10 mouse cellular contexts compared by ENCODE assay signal in the genomic region with DNA sequence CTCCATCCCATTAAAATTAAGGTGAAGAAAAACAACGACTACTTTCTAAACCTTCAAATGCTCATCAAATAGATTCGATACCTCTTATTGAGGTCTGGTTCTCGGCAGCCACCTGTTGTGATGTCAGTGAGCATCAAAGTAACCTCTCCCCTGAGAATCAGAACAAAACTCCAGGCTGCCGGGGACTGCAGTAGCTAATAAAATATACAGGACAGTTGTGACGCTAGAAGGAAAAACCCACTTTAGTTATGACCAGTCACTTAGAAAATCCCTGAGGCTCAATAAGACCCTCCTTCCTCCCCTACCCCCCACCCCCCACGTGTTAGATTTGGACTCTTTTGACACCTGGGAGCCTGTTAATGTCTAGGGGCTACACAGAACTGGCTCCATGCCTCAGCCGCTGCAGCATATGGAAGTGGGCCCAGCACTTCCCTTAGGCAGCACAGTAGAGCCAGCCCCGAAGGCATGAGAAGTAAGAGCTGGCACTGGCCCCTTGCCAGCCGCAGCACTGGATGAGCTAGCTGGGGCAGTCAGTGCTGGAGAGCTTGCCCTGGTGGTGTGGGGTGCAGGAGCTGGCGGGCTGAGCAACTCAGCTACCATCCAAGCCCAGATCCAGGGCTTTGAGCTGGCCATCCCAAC.
DNase-seq lines count a peak whose midpoint lies in the region; ATAC-seq and TF ChIP-seq lines count a peak whose summit lies in the region.
"Had no signal": no experiment of that assay in that cellular context is flagged by ENCODE, and none has a peak within 500 bp of the region (broad histone marks: within the 10 kb centered on the region; RNA-seq: fewer than 3 reads in every experiment).

No protein-coding gene starts in this region.

- ATAC-seq in heart, embryonic 11.5 days (replicated peaks; ENCODE audit: insufficient number of reproducible peaks, low FRiP score, low TSS enrichment): no peak
- no peak; the same call in 1 of the 2 replicates for ATAC-seq in lung, postnatal 0 days
- peak; percentile 53 for ATAC-seq in embryonic facial prominence, embryonic 14.5 days (ENCODE audit: low read depth)
- peak; percentile 28; the same call in 1 of the 2 replicates for ATAC-seq in liver, postnatal 0 days

- no peaks in the 10 kb centered on the region for H3K9me3 ChIP-seq in heart, embryonic 11.5 days (replicated peaks; ENCODE audit: control insufficient read depth, low read length)
- H3K9me3 ChIP-seq in lung, postnatal 0 days (ENCODE audit: low read length): no peaks in the 10 kb centered on the region
- H3K9me3 ChIP-seq in embryonic facial prominence, embryonic 14.5 days (ENCODE audit: control insufficient read depth, low read length): no peaks in the 10 kb centered on the region
- H3K9me3 ChIP-seq in liver, postnatal 0 days (ENCODE audit: low read length): no peaks in the 10 kb centered on the region
- H3K9me3 ChIP-seq: liver, embryonic 13.5 days had no signal

- H3K4me2 ChIP-seq in heart, embryonic 11.5 days: no peak overlapping the region
- H3K4me2 ChIP-seq in lung, postnatal 0 days (replicated peaks; ENCODE audit: low read depth, low read length): no peak overlapping the region
- H3K4me2 ChIP-seq in embryonic facial prominence, embryonic 14.5 days (ENCODE audit: low read depth, low read length): no peak overlapping the region
- H3K4me2 ChIP-seq in liver, postnatal 0 days (ENCODE audit: low read depth, low read length): no peak overlapping the region
- H3K4me2 ChIP-seq: liver, embryonic 13.5 days had no signal

- H3K36me3 ChIP-seq in heart, embryonic 11.5 days (ENCODE audit: control insufficient read depth, insufficient read depth, low read length): peaks cover 3% of the 10 kb centered on the region; the same call in 1 of the 2 replicates
- peaks cover 9% of the 10 kb centered on the region; the same call in 1 of the 2 replicates for H3K36me3 ChIP-seq in lung, postnatal 0 days (ENCODE audit: insufficient read depth, low read length)
- H3K36me3 ChIP-seq in embryonic facial prominence, embryonic 14.5 days (ENCODE audit: control insufficient read depth, insufficient read depth, low read length): peaks cover 37% of the 10 kb centered on the region
- peaks cover 37% of the 10 kb centered on the region for H3K36me3 ChIP-seq in liver, postnatal 0 days (replicated peaks; ENCODE audit: insufficient read depth, low read length)

- peak; percentile 95 for DNase-seq in heart, adult 11 months
- peak; percentile 19 for DNase-seq in lung, postnatal 0 days (ENCODE audit: low spot score)
- DNase-seq in lung, postnatal 25 days (ENCODE audit: low spot score): no peak
- peak; percentile 31 for DNase-seq in embryonic facial prominence, embryonic 14.5 days (ENCODE audit: low spot score)
- no peak for DNase-seq in liver, postnatal 0 days
- DNase-seq in natural killer cell, adult 2 months (ENCODE audit: low spot score in 2 of 2): no peak
- no peak for DNase-seq in embryo, embryonic 10.5 days (ENCODE audit: low spot score)
- DNase-seq: kidney, adult 2 months; liver, embryonic 13.5 days had no signal

- no peak overlapping the region for H3K9ac ChIP-seq in heart, embryonic 11.5 days (ENCODE audit: low read depth, low read length)
- H3K9ac ChIP-seq in lung, postnatal 0 days (replicated peaks; ENCODE audit: low read depth): no peak overlapping the region
- no peak overlapping the region for H3K9ac ChIP-seq in embryonic facial prominence, embryonic 14.5 days (ENCODE audit: low read depth, low read length)
- no peak overlapping the region for H3K9ac ChIP-seq in liver, postnatal 0 days (replicated peaks)
- H3K9ac ChIP-seq: liver, embryonic 13.5 days had no signal

- no peak for TF ChIP-seq CTCF in lung, postnatal 0 days (IDR thresholded peaks at IDR 0.05)
- no peak for TF ChIP-seq CTCF in liver, postnatal 0 days (IDR thresholded peaks at IDR 0.05; ENCODE audit: low read depth)

- H3K4me1 ChIP-seq in heart, embryonic 11.5 days (ENCODE audit: control insufficient read depth, insufficient read depth, low read length): no peaks in the 10 kb centered on the region
- H3K4me1 ChIP-seq in lung, postnatal 0 days (ENCODE audit: insufficient read depth, low read depth, low read length): no peaks in the 10 kb centered on the region
- peaks cover 5% of the 10 kb centered on the region; the same call in 1 of the 2 replicates for H3K4me1 ChIP-seq in embryonic facial prominence, embryonic 14.5 days (ENCODE audit: control insufficient read depth, insufficient read depth, low read length)
- H3K4me1 ChIP-seq in liver, postnatal 0 days (ENCODE audit: insufficient read depth): no peaks in the 10 kb centered on the region
- H3K4me1 ChIP-seq: liver, embryonic 13.5 days had no signal

- H3K4me3 ChIP-seq in heart, embryonic 11.5 days (ENCODE audit: low read depth, low read length): no peak overlapping the region
- H3K4me3 ChIP-seq in lung, postnatal 0 days (ENCODE audit: low read depth, low read length): no peak overlapping the region
- no peak overlapping the region for H3K4me3 ChIP-seq in embryonic facial prominence, embryonic 14.5 days (ENCODE audit: low read depth, low read length)
- no peak overlapping the region for H3K4me3 ChIP-seq in liver, postnatal 0 days (ENCODE audit: low read depth, low read length)
- H3K4me3 ChIP-seq: liver, embryonic 13.5 days had no signal

- no peak for TF ChIP-seq EP300 in lung, postnatal 0 days (IDR thresholded peaks at IDR 0.05)
- no peak for TF ChIP-seq EP300 in liver, postnatal 0 days (IDR thresholded peaks at IDR 0.05; ENCODE audit: low read depth)

- H3K27ac ChIP-seq in heart, embryonic 11.5 days (ENCODE audit: low read depth, low read length): no peak overlapping the region
- H3K27ac ChIP-seq in lung, postnatal 0 days (ENCODE audit: low read length): no peak overlapping the region
- no peak overlapping the region for H3K27ac ChIP-seq in embryonic facial prominence, embryonic 14.5 days (replicated peaks; ENCODE audit: low read depth, low read length)
- H3K27ac ChIP-seq in liver, postnatal 0 days (ENCODE audit: low read depth): no peak overlapping the region
- H3K27ac ChIP-seq: liver, embryonic 13.5 days had no signal

- H3K27me3 ChIP-seq in heart, embryonic 11.5 days (ENCODE audit: control insufficient read depth, insufficient read depth, low read length): no peaks in the 10 kb centered on the region
- H3K27me3 ChIP-seq in lung, postnatal 0 days (replicated peaks; ENCODE audit: insufficient read depth, low read length): no peaks in the 10 kb centered on the region
- no peaks in the 10 kb centered on the region for H3K27me3 ChIP-seq in embryonic facial prominence, embryonic 14.5 days (replicated peaks; ENCODE audit: control insufficient read depth, insufficient read depth, low read length)
- no peaks in the 10 kb centered on the region for H3K27me3 ChIP-seq in liver, postnatal 0 days (ENCODE audit: insufficient read depth, low read length)
- H3K27me3 ChIP-seq: liver, embryonic 13.5 days had no signal

- 77% methylated on average over 10 of the region's 10 CpGs for WGBS in heart, embryonic 11.5 days (ENCODE audit: insufficient replicate concordance)
- 67% methylated on average over 10 of the region's 10 CpGs for WGBS in lung, postnatal 0 days
- 63% methylated on average over 10 of the region's 10 CpGs for WGBS in embryonic facial prominence, embryonic 14.5 days
- 79% methylated on average over 10 of the region's 10 CpGs for WGBS in liver, postnatal 0 days (ENCODE audit: insufficient replicate concordance)

Comparison
In these comparisons a context has a peak if more than half of its experiments do, and no peak if none do; other contexts are left out.
1. DNase-seq: peak in heart, adult 11 months (single experiment), lung, postnatal 0 days (single experiment) and embryonic facial prominence, embryonic 14.5 days (single experiment); none in lung, postnatal 25 days (single experiment), liver, postnatal 0 days (single experiment), natural killer cell, adult 2 months (0 of 2) and embryo, embryonic 10.5 days (single experiment).
2. ATAC-seq: peak in embryonic facial prominence, embryonic 14.5 days (single experiment) and liver, postnatal 0 days (single experiment); none in heart, embryonic 11.5 days (single experiment) and lung, postnatal 0 days (single experiment).